Mouse (Mus musculus): ENCODE measurements at regions not wholly inside any gene's neighbourhood (a gene's known extent, or its start where the extent isn't known, plus 50 kb on each side); places are given as distances from the start of the nearest gene placed in this dataset.

DNA sequence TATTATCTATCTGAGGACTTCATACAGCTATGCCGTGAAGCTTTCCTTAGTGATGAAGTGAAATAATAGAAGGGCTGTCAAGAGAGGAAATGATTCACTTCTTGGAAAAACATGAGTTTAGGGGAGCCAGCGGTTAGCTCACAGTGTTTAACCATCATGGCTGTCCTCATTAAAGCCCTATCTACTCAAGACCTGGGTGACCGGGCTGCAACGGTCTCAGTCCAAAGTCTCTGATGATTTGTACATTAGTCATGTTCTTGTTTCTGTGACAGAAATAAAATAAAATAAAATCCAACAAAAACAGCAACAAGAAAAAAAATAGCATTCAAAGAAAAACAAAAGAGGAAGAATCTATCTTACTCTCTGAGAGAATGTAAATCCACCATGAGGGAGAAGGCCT lies 555.4 kb upstream of the Kirrel3 start:
- no peak for DNase-seq (ENCODE audit: low read depth, low spot score)

DNA sequence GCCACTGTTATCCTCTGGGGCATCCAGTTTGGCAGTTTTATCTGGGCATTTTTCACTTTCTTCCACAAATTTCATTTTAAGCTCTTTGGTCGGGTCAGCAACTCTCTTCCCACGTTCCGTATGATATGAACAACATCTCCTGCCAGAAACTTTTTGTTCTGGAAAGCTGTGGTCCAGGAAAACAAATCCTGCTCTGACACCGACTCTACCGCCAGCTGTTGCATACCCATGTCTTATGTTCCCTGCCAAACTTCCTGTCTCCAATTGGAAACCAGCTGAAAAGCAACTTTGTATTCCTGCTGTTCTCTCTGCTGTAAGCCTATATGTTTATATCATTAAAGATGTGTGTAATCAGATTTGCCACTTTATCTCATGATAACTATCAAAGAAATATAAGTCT lies 551.6 kb upstream of the Kirrel3 start:
- no peak for DNase-seq (ENCODE audit: low read depth, low spot score)

DNA sequence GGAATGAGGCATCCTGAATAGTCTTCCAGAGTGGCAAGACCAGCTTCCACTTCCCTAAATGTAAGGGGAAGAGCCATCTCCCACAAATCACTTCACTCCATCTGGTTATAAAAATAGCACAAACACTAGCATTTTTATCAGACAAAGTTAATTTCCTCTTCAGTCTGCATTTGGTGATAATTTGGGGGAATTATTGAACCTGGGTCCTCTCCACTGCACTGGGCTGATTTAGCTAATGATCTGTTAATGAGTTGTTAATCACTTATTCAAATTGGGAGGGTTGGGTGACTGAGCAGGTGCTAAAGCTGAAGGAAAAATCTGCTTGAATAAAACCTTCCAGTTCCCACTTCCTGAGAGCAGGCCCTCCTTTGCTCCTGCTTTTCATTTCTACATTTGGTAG lies 531.4 kb upstream of the Kirrel3 start:
- no peak for DNase-seq (ENCODE audit: low read depth, low spot score)
